Mouse (Mus musculus): ENCODE measurements around the gene Prf1.

- no peak for TF ChIP-seq CTCF (IDR thresholded peaks at IDR 0.05)
- no peak for TF ChIP-seq EP300 (IDR thresholded peaks at IDR 0.05)
Measured at GRCm38 (mm10) chr10:61346374-61346773, 48.7 kb downstream of the Prf1 start.

Data from lung, postnatal 0 days (tissue).